Mouse (Mus musculus) olfactory bulb, adult 2 months (tissue): ENCODE measurements around the gene Mucl2. TPM values are rescaled to one million over a fixed set of nuclear protein-coding genes. Genes with fewer than 3 reads are reported as not detected.
"Not testable (repeated sequence)": the region's sequence is repeated elsewhere in the genome, so short reads cannot be mapped to it uniquely, and the experiment has no call there.

Experiments
- H3K27ac ChIP-seq: fragments of 200-500 bp; 2 replicates; pipeline ENCODE4 v1.5.1; 2012; ENCODE audit warnings: low read depth, low read length; ENCODE audit not compliant: insufficient read depth
- H3K4me1 ChIP-seq: fragments of 200-500 bp; 2 replicates; pipeline ENCODE4 v1.6.1; 2012; ENCODE audit warnings: low read length; ENCODE audit not compliant: control insufficient read depth, insufficient read depth
- H3K4me3 ChIP-seq: fragments of 200-500 bp; 2 replicates; pipeline ENCODE4 v1.5.1; 2012; ENCODE audit warnings: mild to moderate bottlenecking, low read depth, low read length, moderate library complexity; ENCODE audit not compliant: insufficient read depth
- CTCF ChIP-seq: fragments of 200-500 bp; IDR thresholded peaks from 2 replicates; pipeline ENCODE4 v1.5.1; 2012; ENCODE audit warnings: low read depth, mild to moderate bottlenecking, low read length, moderate library complexity; ENCODE audit not compliant: insufficient read depth
- POLR2A ChIP-seq: fragments of 200-500 bp; IDR thresholded peaks from 2 replicates; pipeline ENCODE4 v1.6.1; 2012; ENCODE audit warnings: mild to moderate bottlenecking, low read depth, low read length, moderate library complexity; ENCODE audit not compliant: insufficient read depth
- WGBS: fragments of 180-500 bp; shearing (Covaris S2); methylation state at CpG from one replicate; pipeline ENCODE4 v1.1.7; 2018; 5-methylcytosine and 5-hydroxymethylcytosine counted together
- polyA plus RNA-seq: library from polyadenylated mRNA; stranded (reverse); fragments of >200 nt; gene quantifications from 2 replicates; pipeline ENCODE4 v1.2.4, GENCODE M21; 2012; ENCODE audit warnings: low replicate concordance; ENCODE audit not compliant: missing spikeins, insufficient read depth, insufficient read length

Mucl2 gene
- polyA plus RNA-seq: not detected in 2 replicates

- H3K4me1 ChIP-seq: no peaks in the 10 kb centered on the region
- H3K4me3 ChIP-seq: no peak within 1 kb of the TSS
- WGBS: 84% methylated on average over 1 of the region's 1 CpGs
- TF ChIP-seq POLR2A: no peak
- TF ChIP-seq CTCF: no peak
- no peak within 1 kb of the TSS for H3K27ac ChIP-seq
These were observed at the start of gene Mucl2 for GRCm38 (mm10) chr15:103899212-103899611. Gene Mucl2, minus strand, starts transcription at chr15:103899312.

DNA sequence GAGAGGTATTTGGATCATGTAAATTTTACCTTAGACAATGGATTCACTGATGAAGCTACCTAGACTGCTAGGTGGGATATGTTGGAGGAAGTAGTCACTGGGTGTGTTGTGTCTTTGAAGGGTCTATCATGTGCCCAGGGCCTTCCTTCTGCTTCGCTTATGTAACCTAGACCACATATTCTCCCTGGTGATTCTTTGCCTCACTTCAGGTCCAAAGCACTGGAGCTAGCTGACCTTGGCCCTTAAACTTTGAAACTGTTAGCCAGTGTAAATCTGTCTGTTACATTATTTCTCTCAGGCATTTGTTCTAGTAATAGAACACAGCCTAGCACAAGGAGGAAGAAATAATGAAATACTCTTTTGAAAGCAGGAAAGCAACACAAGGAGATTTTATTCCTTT, 13.9 kb upstream of the Mucl2 start:
- not testable (repeated sequence) for H3K27ac ChIP-seq, H3K4me1 ChIP-seq, H3K4me3 ChIP-seq
- WGBS: 54% methylated on average over 1 of the region's 1 CpGs

Other genes starting within 250 kb of the Mucl2 start
- gene Mucl1, start 143.8 kb downstream of the Mucl2 start, polyA plus RNA-seq: not detected in 2 replicates